Mouse (Mus musculus) spleen, adult 2 months (tissue): ENCODE results near the gene H2al1f.

ENCODE experiments used
- CTCF ChIP-seq: fragments of 200-500 bp; IDR thresholded peaks from 2 replicates; pipeline ENCODE4 v1.5.1; 2011; ENCODE audit warnings: mild to moderate bottlenecking, inconsistent platforms; ENCODE audit not compliant: insufficient read depth, insufficient read length, insufficient replicate concordance; ENCODE audit errors: extremely low read depth
- POLR2A ChIP-seq: fragments of 200-500 bp; IDR thresholded peaks from 2 replicates; pipeline ENCODE4 v1.6.1; 2011; ENCODE audit warnings: low read depth, low read length, inconsistent platforms

- TF ChIP-seq CTCF (no peak), POLR2A (no peak)
These were observed 25.7 kb upstream of the H2al1f start for GRCm38 (mm10) chrX:11289244-11289643.
